Mouse (Mus musculus): Measurements from ENCODE around the gene AI987944. TPM values are rescaled to one million over a fixed set of nuclear protein-coding genes. Genes with fewer than 3 reads are reported as not detected.

Gene AI987944
- total RNA-seq (2021), result 10 to 100 TPM; 15.5 to 16.1 TPM
- long read RNA-seq, experiment 1, partial matches to known transcripts, result 0 of 6 reads
- long read RNA-seq, experiment 1, other reads (novel, unspliced or antisense), result 0 of 6 reads
- long read RNA-seq, experiment 2, transcript AI987944-201 (4 exons, 2,671 nt), result minor isoform, 7 of 30 reads
- long read RNA-seq, experiment 2, transcript AI987944-202 (5 exons, 2,071 nt), result major isoform, 12 of 30 reads
- long read RNA-seq, experiment 2, partial matches to known transcripts, result 0 of 30 reads
- long read RNA-seq, experiment 2, other reads (novel, unspliced or antisense), result 10 of 30 reads

GRCm38 (mm10) chr7:41393048-41393971 lies at the start of gene AI987944:
Gene AI987944, minus strand, starts transcription at chr7:41393379.
- DNase-seq (ENCODE audit: low spot score in 2 of 2), result peak; percentile 20 to 53

- no peak for DNase-seq (ENCODE audit: low spot score in 2 of 2)
Measured at GRCm38 (mm10) chr7:41394130-41394529, 951 bp upstream of the AI987944 start.

Other genes starting within 250 kb of the AI987944 start
- not detected for gene Gm5592, start 239.5 kb downstream of the AI987944 start, total RNA-seq (2021)
- under 1 TPM; 0.20 to 0.28 TPM for gene Vmn2r57, start 55.3 kb upstream of the AI987944 start, total RNA-seq (2021)
- gene Gm20449, start 106.0 kb upstream of the AI987944 start, total RNA-seq (2021), result under 1 TPM in 1 of 2 experiments, not detected in 1; 0.14 TPM
- 10 to 100 TPM; 12.7 to 14.1 TPM for gene AW146154, start 106.5 kb upstream of the AI987944 start, total RNA-seq (2021)
- gene Gm6871, start 180.3 kb upstream of the AI987944 start, total RNA-seq (2021), result under 1 TPM in 1 of 2 experiments, not detected in 1; 0.36 TPM
- gene 2610021A01Rik, start 205.9 kb upstream of the AI987944 start, total RNA-seq (2021), result 10 to 100 TPM; 27.4 to 30.1 TPM
- 10 to 100 TPM; 19.8 to 20.9 TPM for gene Zfp788, start 239.8 kb upstream of the AI987944 start, total RNA-seq (2021)

Data from adrenal gland, postnatal 4 days (tissue).